Mouse (Mus musculus) G1E (cell line): ENCODE data around the gene AA792892. TPM values are rescaled to one million over a fixed set of nuclear protein-coding genes. Genes with fewer than 3 reads are reported as not detected.
"Not testable (repeated sequence)": the region's sequence is repeated elsewhere in the genome, so short reads cannot be mapped to it uniquely, and the experiment has no call there.

Experiments
- ATAC-seq: 2 replicates; pipeline ENCODE4 v1.8.0; 2016; ENCODE audit warnings: mild to moderate bottlenecking; ENCODE audit not compliant: insufficient number of reproducible peaks, poor library complexity, low FRiP score, severe bottlenecking; ENCODE audit errors: extremely low read depth
- DNase-seq: peaks from one replicate; pipeline ENCODE4 v3.0.0; 2012; ENCODE audit warnings: low spot score
- H3K27me3 ChIP-seq: 2 replicates; pipeline ENCODE4 v1.6.1; 2012; ENCODE audit warnings: mild to moderate bottlenecking, low read length, inconsistent platforms; ENCODE audit not compliant: insufficient read depth
- H3K36me3 ChIP-seq: replicated peaks from 2 replicates; pipeline ENCODE3; 2012; ENCODE audit warnings: mild to moderate bottlenecking, inconsistent platforms
- H3K4me1 ChIP-seq: 2 replicates; pipeline ENCODE4 v1.6.1; 2012; ENCODE audit warnings: low read depth, low read length, inconsistent platforms, mixed read lengths; ENCODE audit not compliant: insufficient read depth
- H3K4me3 ChIP-seq: 2 replicates; pipeline ENCODE4 v1.5.1; 2012; ENCODE audit warnings: low read depth, mild to moderate bottlenecking, inconsistent platforms, low read length, moderate library complexity, mixed read lengths
- H3K9me3 ChIP-seq: replicated peaks from 2 replicates; pipeline ENCODE4 v1.6.1; 2012; ENCODE audit warnings: inconsistent platforms
- polyA plus RNA-seq: library from polyadenylated mRNA; stranded (reverse); fragments of >175 nt; gene quantifications from 2 replicates; pipeline ENCODE4 v1.2.3, GENCODE M21; 2012
- total RNA-seq, 2 experiments: library from RNA; stranded (forward) in 1 of 2; stranded (reverse) in 1 of 2; fragments of 200-1000 nt in 1 of 2; fragments of >200 nt in 1 of 2; fragmentation: Nextera tagmentation in 1 of 2; gene quantifications; 2 replicates each; pipeline ENCODE4 v1.2.3; 2014 to 2017

Gene AA792892
- total RNA-seq (2014; fragmentation: Nextera tagmentation) = not detected in 2 replicates
- total RNA-seq (2017) = 0.22 TPM in 1 of 2 replicates, not detected in the other
- not detected in 2 replicates for polyA plus RNA-seq

DNA sequence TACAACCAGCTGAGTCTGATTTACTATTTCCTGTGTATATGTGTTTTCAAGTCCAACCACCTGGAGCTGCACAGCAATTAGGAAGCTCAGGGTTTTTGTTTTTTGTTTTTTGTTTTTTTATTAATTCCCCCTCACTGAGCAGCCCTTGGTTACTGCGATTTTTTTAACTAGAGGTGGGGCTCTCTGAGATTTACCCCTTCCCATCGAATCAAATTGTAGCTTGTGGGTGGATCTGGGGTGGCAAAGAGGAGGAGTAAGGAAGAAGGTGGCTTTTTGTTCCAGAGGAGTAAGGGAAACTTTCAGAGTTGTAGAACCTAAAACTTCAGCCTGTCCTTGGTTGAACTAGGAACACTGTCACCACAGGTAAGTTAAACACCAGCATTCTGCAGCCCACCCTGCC lies at the start of gene AA792892:
TSS of gene AA792892 (plus strand) at position 301 of the 400 bp plus-strand sequence.
- not testable (repeated sequence) for ATAC-seq, H3K4me3 ChIP-seq, H3K4me1 ChIP-seq, DNase-seq, H3K36me3 ChIP-seq, H3K9me3 ChIP-seq, H3K27me3 ChIP-seq

DNA sequence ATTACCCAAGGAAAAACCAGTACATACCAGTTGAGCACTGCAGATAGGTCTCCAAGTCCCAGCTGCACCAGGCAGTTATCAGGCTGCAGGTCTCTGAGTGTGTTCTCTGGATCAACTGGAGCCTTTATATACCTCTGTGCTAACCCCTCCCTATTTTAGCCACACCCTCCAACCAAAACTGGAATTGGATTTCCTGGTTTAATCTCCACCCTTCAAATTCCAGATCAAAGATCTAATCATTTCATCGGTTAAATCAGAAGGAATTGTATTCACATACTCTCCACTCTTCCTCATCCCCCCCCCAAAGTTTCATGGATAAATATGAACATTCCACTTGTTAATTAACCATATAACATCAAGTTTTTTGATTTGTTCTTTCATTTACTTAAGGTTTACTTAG lies 32.9 kb upstream of the AA792892 start, which contains the start of gene A430089I19Rik:
TSS of gene A430089I19Rik (minus strand) at position 101 of the 400 bp plus-strand sequence.
- H3K9me3 ChIP-seq, H3K36me3 ChIP-seq, H3K4me3 ChIP-seq, ATAC-seq, H3K4me1 ChIP-seq, DNase-seq, H3K27me3 ChIP-seq: not testable (repeated sequence)

DNA sequence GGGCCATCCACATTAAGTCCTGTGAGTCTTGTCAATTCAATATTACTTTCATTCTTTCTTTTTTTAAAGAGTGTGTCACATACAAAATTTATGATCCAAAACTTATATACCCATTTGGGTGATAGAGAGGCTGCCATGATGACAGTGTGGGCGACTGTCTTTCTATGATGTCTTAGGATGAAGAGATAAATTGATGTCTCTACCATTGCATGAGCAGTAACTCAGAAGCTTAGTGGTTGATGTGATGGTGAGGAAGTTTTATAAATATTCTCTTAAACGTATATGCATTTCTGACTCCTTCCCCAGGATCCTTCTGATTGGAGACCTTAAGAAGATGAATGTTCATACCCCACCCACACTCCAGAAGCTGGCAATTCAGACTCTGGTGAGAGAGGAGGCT lies 25.4 kb upstream of the AA792892 start, which contains the start of gene Gm6502:
TSS of gene Gm6502 (plus strand) at position 301 of the 400 bp plus-strand sequence.
- not testable (repeated sequence) for H3K27me3 ChIP-seq, ATAC-seq, H3K4me3 ChIP-seq, DNase-seq, H3K4me1 ChIP-seq, H3K36me3 ChIP-seq, H3K9me3 ChIP-seq

Other genes starting within 250 kb of the AA792892 start
- gene Gm3106, start 121.7 kb upstream of the AA792892 start, total RNA-seq (2014; fragmentation: Nextera tagmentation) = not detected in 2 replicates
- gene Gm3106, start 121.7 kb upstream of the AA792892 start, total RNA-seq (2017) = not detected in 2 replicates
- not detected in 2 replicates for gene Gm3106, start 121.7 kb upstream of the AA792892 start, polyA plus RNA-seq
- not detected in 2 replicates for gene A430089I19Rik, start 33.0 kb upstream of the AA792892 start, total RNA-seq (2014; fragmentation: Nextera tagmentation)
- not detected in 2 replicates for gene A430089I19Rik, start 33.0 kb upstream of the AA792892 start, total RNA-seq (2017)
- gene A430089I19Rik, start 33.0 kb upstream of the AA792892 start, polyA plus RNA-seq = not detected in 2 replicates
- gene Gm6502, start 25.3 kb upstream of the AA792892 start, total RNA-seq (2014; fragmentation: Nextera tagmentation) = not detected in 2 replicates
- 0.38 TPM in 1 of 2 replicates, not detected in the other for gene Gm6502, start 25.3 kb upstream of the AA792892 start, total RNA-seq (2017)
- not detected in 2 replicates for gene Gm6502, start 25.3 kb upstream of the AA792892 start, polyA plus RNA-seq
- not detected in 2 replicates for gene Gm7682, start 106.0 kb downstream of the AA792892 start, total RNA-seq (2014; fragmentation: Nextera tagmentation)
- gene Gm7682, start 106.0 kb downstream of the AA792892 start, total RNA-seq (2017) = not detected in 2 replicates
- not detected in 2 replicates for gene Gm7682, start 106.0 kb downstream of the AA792892 start, polyA plus RNA-seq
- gene Gm3139, start 186.5 kb downstream of the AA792892 start, total RNA-seq (2014; fragmentation: Nextera tagmentation) = not detected in 2 replicates
- gene Gm3139, start 186.5 kb downstream of the AA792892 start, total RNA-seq (2017) = not detected in 2 replicates
- not detected in 2 replicates for gene Gm3139, start 186.5 kb downstream of the AA792892 start, polyA plus RNA-seq